Mouse (Mus musculus): ENCODE results near the gene Setmar.

DNA sequence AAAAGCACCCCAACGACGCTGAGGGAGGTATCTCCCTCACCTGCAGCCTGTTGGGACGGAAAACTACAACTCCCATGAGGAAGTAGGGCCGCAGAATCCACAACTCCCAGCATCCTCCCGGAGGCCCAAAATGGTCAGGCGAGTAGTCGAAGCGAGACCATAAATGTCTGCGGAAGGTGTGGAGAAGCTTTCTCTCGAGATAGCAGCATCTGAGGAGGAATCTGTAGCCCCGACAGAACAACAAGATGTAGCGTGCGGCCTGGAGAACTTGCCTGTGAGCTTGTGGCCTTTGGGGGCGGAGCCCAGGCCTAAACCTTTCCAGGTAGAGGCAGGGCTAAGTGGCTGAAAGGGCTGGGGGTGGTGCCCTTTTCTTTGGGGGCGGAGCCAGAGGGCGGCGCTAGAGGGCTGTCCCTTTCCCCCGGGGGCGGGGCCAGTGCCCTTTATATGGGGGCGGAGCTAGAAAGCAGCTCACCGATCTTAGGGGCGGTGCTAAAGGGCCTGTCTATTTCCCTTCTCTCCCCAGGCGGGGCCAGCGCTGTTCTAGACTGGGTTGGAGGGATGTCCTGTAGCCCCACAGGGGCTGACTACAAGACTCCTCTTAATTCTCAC lies at the start of gene Setmar:
- TF ChIP-seq CTCF (IDR thresholded peaks at IDR 0.05; ENCODE audit: low read depth, low read length) (no peak), POLR2A (IDR thresholded peaks at IDR 0.05; ENCODE audit: borderline replicate concordance, low read depth, low read length) (no peak)
